Mouse (Mus musculus) heart, embryonic 12.5 days (tissue): Measurements from ENCODE around the gene Usp9x. TPM values are rescaled to one million over a fixed set of nuclear protein-coding genes. Genes with fewer than 3 reads are reported as not detected.
A peak's percentile ranks its signal among the peaks of the same experiment; 100 is the strongest.

Experiments used
- ATAC-seq: fragments of 200-750 bp; cut with Nextera tagmentation; 2 replicates; pipeline ENCODE4 v1.8.0; 2017; ENCODE audit warnings: moderate TSS enrichment, moderate library complexity; ENCODE audit not compliant: insufficient number of reproducible peaks, low FRiP score
- H3K27ac ChIP-seq: fragments of 300-500 bp; sonication (generic); 2 replicates; pipeline ENCODE4 v1.5.1; 2016; ENCODE audit warnings: mild to moderate bottlenecking, moderate library complexity; ENCODE audit not compliant: poor library complexity, severe bottlenecking
- H3K27me3 ChIP-seq: fragments of 300-500 bp; sonication (generic); replicated peaks from 2 replicates; pipeline ENCODE4 v1.6.1; 2016; ENCODE audit warnings: mild to moderate bottlenecking, moderate library complexity
- H3K36me3 ChIP-seq: fragments of 300-500 bp; sonication (generic); 2 replicates; pipeline ENCODE4 v1.6.1; 2016; ENCODE audit warnings: mild to moderate bottlenecking, moderate library complexity
- H3K4me1 ChIP-seq: fragments of 300-500 bp; sonication (generic); replicated peaks from 2 replicates; pipeline ENCODE4 v1.6.1; 2016; ENCODE audit warnings: mild to moderate bottlenecking
- H3K4me2 ChIP-seq: fragments of 300-500 bp; sonication (generic); 2 replicates; pipeline ENCODE4 v1.6.1; 2016; ENCODE audit warnings: mild to moderate bottlenecking, moderate library complexity
- H3K4me3 ChIP-seq: fragments of 300-500 bp; sonication (generic); 2 replicates; pipeline ENCODE4 v1.5.1; 2016; ENCODE audit warnings: mild to moderate bottlenecking
- H3K9ac ChIP-seq: fragments of 300-500 bp; sonication (generic); 2 replicates; pipeline ENCODE4 v1.6.1; 2016; ENCODE audit warnings: mild to moderate bottlenecking, moderate library complexity
- H3K9me3 ChIP-seq: fragments of 300-500 bp; sonication (generic); replicated peaks from 2 replicates; pipeline ENCODE4 v1.6.1; 2016; ENCODE audit warnings: mild to moderate bottlenecking, moderate library complexity
- WGBS: fragments of 180-500 bp; shearing (Covaris S2); methylation state at CpG from one replicate; pipeline ENCODE4 v1.1.7; 2016; 5-methylcytosine and 5-hydroxymethylcytosine counted together
- polyA plus RNA-seq: library from polyadenylated mRNA; unstranded; fragments of >200 nt; fragmentation: Nextera tagmentation; extraction: Ambion mirVana; gene quantifications from 2 replicates; pipeline ENCODE4 v1.2.1, GENCODE M21; 2016

Gene Usp9x
- polyA plus RNA-seq, 1 experiment from 2014 or later, result 50.8 TPM

- H3K36me3 ChIP-seq, result no peaks in the 10 kb centered on the region
- no peak overlapping the region for H3K9ac ChIP-seq
- peaks cover 6% of the 10 kb centered on the region; the same call in 1 of the 2 replicates for H3K27me3 ChIP-seq
- H3K4me3 ChIP-seq, result no peak overlapping the region
- no peak for ATAC-seq
- 79% methylated on average over 5 of the region's 5 CpGs for whole genome bisulfite sequencing
- no peak overlapping the region for H3K4me2 ChIP-seq
- no peak overlapping the region for H3K27ac ChIP-seq
- H3K9me3 ChIP-seq, result no peaks in the 10 kb centered on the region
- H3K4me1 ChIP-seq, result no peaks in the 10 kb centered on the region
Observed at GRCm38 (mm10) chrX:13044666-13045065, 26.6 kb upstream of the Usp9x start.

- WGBS, result 47% methylated on average over 6 of the region's 6 CpGs
- Histone ChIP-seq H3K4me1 (no peaks in the 10 kb centered on the region), H3K27ac (no peak overlapping the region), H3K9ac (no peak overlapping the region), H3K27me3 (peaks cover 3% of the 10 kb centered on the region; the same call in 1 of the 2 replicates), H3K4me3 (no peak overlapping the region), H3K4me2 (no peak overlapping the region), H3K9me3 (no peaks in the 10 kb centered on the region), H3K36me3 (no peaks in the 10 kb centered on the region)
- ATAC-seq, result no peak
Observed at GRCm38 (mm10) chrX:13046893-13047435, 24.3 kb upstream of the Usp9x start.

GRCm38 (mm10) chrX:13047631-13048345, 23.5 kb upstream of the Usp9x start:
- WGBS, result 19% methylated on average over 14 of the region's 14 CpGs
- peak overlapping the region; percentile 61 for H3K4me2 ChIP-seq
- H3K4me3 ChIP-seq, result peak overlapping the region; percentile 28
- no peak for ATAC-seq
- H3K36me3 ChIP-seq, result no peaks in the 10 kb centered on the region
- no peaks in the 10 kb centered on the region for H3K9me3 ChIP-seq
- no peaks in the 10 kb centered on the region for H3K4me1 ChIP-seq
- H3K9ac ChIP-seq, result 0 out of 2 replicates have a peak overlapping the region, but pooled peaks have one; percentile 40
- peak overlapping the region; percentile 62 for H3K27ac ChIP-seq
- peaks cover 3% of the 10 kb centered on the region; the same call in 1 of the 2 replicates for H3K27me3 ChIP-seq

- no peak overlapping the region for H3K9ac ChIP-seq
- ATAC-seq, result peak; percentile 84
- no peak overlapping the region for H3K4me2 ChIP-seq
- no peaks in the 10 kb centered on the region for H3K36me3 ChIP-seq
- peaks cover 5% of the 10 kb centered on the region for H3K4me1 ChIP-seq
- WGBS, result 30% methylated on average over 1 of the region's 1 CpGs
- H3K4me3 ChIP-seq, result no peak overlapping the region
- H3K9me3 ChIP-seq, result no peaks in the 10 kb centered on the region
- 0 out of 2 replicates have a peak, but pooled peaks cover 8% of the 10 kb centered on the region for H3K27me3 ChIP-seq
- no peak overlapping the region for H3K27ac ChIP-seq
Observed at GRCm38 (mm10) chrX:13054612-13055011, 16.7 kb upstream of the Usp9x start.

- no peak overlapping the region for H3K9ac ChIP-seq
- 0 out of 2 replicates have a peak, but pooled peaks cover 2% of the 10 kb centered on the region for H3K4me1 ChIP-seq
- no peak overlapping the region for H3K27ac ChIP-seq
- no peak for ATAC-seq
- WGBS, result 49% methylated on average over 3 of the region's 3 CpGs
- no peaks in the 10 kb centered on the region for H3K27me3 ChIP-seq
- no peak overlapping the region for H3K4me2 ChIP-seq
- no peaks in the 10 kb centered on the region for H3K36me3 ChIP-seq
- H3K9me3 ChIP-seq, result 0 out of 2 replicates have a peak, but pooled peaks cover 3% of the 10 kb centered on the region
- H3K4me3 ChIP-seq, result no peak overlapping the region
Observed at GRCm38 (mm10) chrX:13061961-13062360, 9.3 kb upstream of the Usp9x start.

GRCm38 (mm10) chrX:13064273-13064925, 6.9 kb upstream of the Usp9x start:
- Histone ChIP-seq H3K4me1 (0 out of 2 replicates have a peak, but pooled peaks cover 2% of the 10 kb centered on the region), H3K9ac (no peak overlapping the region), H3K27me3 (no peaks in the 10 kb centered on the region), H3K4me3 (no peak overlapping the region), H3K36me3 (no peaks in the 10 kb centered on the region), H3K9me3 (0 out of 2 replicates have a peak, but pooled peaks cover 3% of the 10 kb centered on the region), H3K27ac (no peak overlapping the region), H3K4me2 (no peak overlapping the region)
- ATAC-seq, result no peak
- 63% methylated on average over 7 of the region's 9 CpGs for WGBS

GRCm38 (mm10) chrX:13070206-13070572, 1.1 kb upstream of the Usp9x start:
- Histone ChIP-seq H3K9me3 (peaks cover 10% of the 10 kb centered on the region; the same call in 1 of the 2 replicates), H3K4me3 (peak overlapping the region; percentile 93), H3K4me2 (peak overlapping the region; percentile 62), H3K9ac (no peak overlapping the region), H3K36me3 (no peaks in the 10 kb centered on the region), H3K27ac (peak overlapping the region; percentile 95), H3K27me3 (peaks cover 20% of the 10 kb centered on the region), H3K4me1 (no peaks in the 10 kb centered on the region)
- 28% methylated on average over 8 of the region's 8 CpGs for WGBS
- ATAC-seq, result no peak

GRCm38 (mm10) chrX:13070573-13071240, 591 bp upstream of the Usp9x start:
- peak overlapping the region; percentile 62 for H3K4me2 ChIP-seq
- H3K36me3 ChIP-seq, result no peaks in the 10 kb centered on the region
- peak; percentile 83 for ATAC-seq
- peak overlapping the region; percentile 59 for H3K9ac ChIP-seq
- peaks cover 10% of the 10 kb centered on the region; the same call in 1 of the 2 replicates for H3K9me3 ChIP-seq
- 12% methylated on average over 34 of the region's 35 CpGs for WGBS
- peak overlapping the region; percentile 93 for H3K4me3 ChIP-seq
- no peaks in the 10 kb centered on the region for H3K4me1 ChIP-seq
- peaks cover 20% of the 10 kb centered on the region for H3K27me3 ChIP-seq
- peak overlapping the region; percentile 95 for H3K27ac ChIP-seq

- Histone ChIP-seq H3K27ac (peak overlapping the region; percentile 98), H3K27me3 (peaks cover 20% of the 10 kb centered on the region), H3K4me1 (no peaks in the 10 kb centered on the region), H3K9ac (peak overlapping the region; percentile 97), H3K36me3 (no peaks in the 10 kb centered on the region), H3K9me3 (peaks cover 10% of the 10 kb centered on the region; the same call in 1 of the 2 replicates), H3K4me2 (peak overlapping the region; percentile 62), H3K4me3 (peak overlapping the region; percentile 93)
- WGBS, result 14% methylated on average over 65 of the region's 67 CpGs
- peak; percentile 61 for ATAC-seq
Observed at GRCm38 (mm10) chrX:13071776-13072460, 620 bp downstream of the Usp9x start.

GRCm38 (mm10) chrX:13072461-13072982, 1.2 kb downstream of the Usp9x start:
- WGBS, result 17% methylated on average over 53 of the region's 73 CpGs
- ATAC-seq, result peak; percentile 40
- peaks cover 10% of the 10 kb centered on the region; the same call in 1 of the 2 replicates for H3K9me3 ChIP-seq

More at GRCm38 (mm10) chrX:13072461-13072982, 1.2 kb downstream of the Usp9x start:
- H3K9ac ChIP-seq, result peak overlapping the region; percentile 97
- peak overlapping the region; percentile 98 for H3K27ac ChIP-seq
- peaks cover 20% of the 10 kb centered on the region for H3K27me3 ChIP-seq
- H3K4me1 ChIP-seq, result no peaks in the 10 kb centered on the region
- peak overlapping the region; percentile 93 for H3K4me3 ChIP-seq
- H3K4me2 ChIP-seq, result peak overlapping the region; percentile 62
- peaks cover under 1% of the 10 kb centered on the region; the same call in 1 of the 2 replicates for H3K36me3 ChIP-seq
